In the genomic region with DNA sequence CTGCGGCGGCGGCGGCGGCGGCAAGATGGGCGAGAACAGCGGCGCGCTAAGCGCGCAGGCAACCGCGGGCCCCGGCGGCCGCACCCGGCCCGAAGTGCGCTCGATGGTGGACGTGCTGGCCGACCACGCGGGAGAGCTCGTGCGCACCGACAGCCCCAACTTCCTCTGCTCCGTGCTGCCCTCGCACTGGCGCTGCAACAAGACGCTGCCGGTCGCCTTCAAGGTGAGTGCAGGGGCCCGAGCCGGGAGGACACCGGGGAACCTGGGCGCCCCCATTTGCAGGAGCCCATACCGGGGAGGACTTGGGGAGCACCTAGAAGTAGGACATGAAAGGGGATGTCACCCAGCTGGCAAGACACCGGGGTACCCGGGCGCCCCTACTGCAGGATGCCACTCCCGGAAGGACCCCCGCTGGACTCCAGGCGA, we compare ENCODE assay signal across 8 mouse cellular contexts. TPM values are rescaled to one million over a fixed set of nuclear protein-coding genes. Genes with fewer than 3 reads are reported as not detected.
DNase-seq lines count a peak whose midpoint lies in the region; ATAC-seq and TF ChIP-seq lines count a peak whose summit lies in the region.

No protein-coding gene starts in this region.

- no peak overlapping the region for H3K27ac ChIP-seq in kidney, embryonic 14.5 days (ENCODE audit: low read depth, low read length)
- no peak overlapping the region for H3K27ac ChIP-seq in forebrain, embryonic 11.5 days (ENCODE audit: low read depth, low read length)
- H3K27ac ChIP-seq in lung, postnatal 0 days (ENCODE audit: low read length): no peak overlapping the region
- H3K27ac ChIP-seq in olfactory bulb, adult 2 months (ENCODE audit: insufficient read depth, low read depth, low read length): no peak overlapping the region

- DNase-seq in kidney, adult 8-10 months: no peak
- peak; percentile 73 for DNase-seq in forebrain, embryonic 11.5 days (ENCODE audit: low spot score)
- DNase-seq in lung, postnatal 0 days (ENCODE audit: low spot score): no peak
- DNase-seq in right cerebral cortex, postnatal 36 days (ENCODE audit: low spot score in 2 of 2): no peak
- no peak for DNase-seq in cerebellum, adult 11-12 months

- peak overlapping the region; percentile 28 for H3K9ac ChIP-seq in kidney, embryonic 14.5 days (ENCODE audit: low read depth, low read length)
- H3K9ac ChIP-seq in forebrain, embryonic 11.5 days (ENCODE audit: low read length): no peak overlapping the region
- H3K9ac ChIP-seq in lung, postnatal 0 days (replicated peaks; ENCODE audit: low read depth): no peak overlapping the region

- peaks cover 99% of the 10 kb centered on the region for H3K27me3 ChIP-seq in kidney, embryonic 14.5 days (ENCODE audit: control insufficient read depth, insufficient read depth, low read length)
- peaks cover 99% of the 10 kb centered on the region for H3K27me3 ChIP-seq in forebrain, embryonic 11.5 days (ENCODE audit: control insufficient read depth, insufficient read depth, low read length)
- H3K27me3 ChIP-seq in lung, postnatal 0 days (replicated peaks; ENCODE audit: insufficient read depth, low read length): peaks cover 96% of the 10 kb centered on the region

- peak overlapping the region; percentile 38 for H3K4me3 ChIP-seq in kidney, embryonic 14.5 days (ENCODE audit: low read length)
- H3K4me3 ChIP-seq in forebrain, embryonic 11.5 days (ENCODE audit: low read depth, low read length): peak overlapping the region; percentile 34
- peak overlapping the region; percentile 39 for H3K4me3 ChIP-seq in lung, postnatal 0 days (ENCODE audit: low read depth, low read length)
- H3K4me3 ChIP-seq in olfactory bulb, adult 2 months (ENCODE audit: insufficient read depth, low read depth, low read length): peak overlapping the region; percentile 7; the same call in 1 of the 2 replicates

- WGBS in kidney, embryonic 14.5 days: under 1% methylated on average over 42 of the region's 45 CpGs
- WGBS in forebrain, embryonic 11.5 days: under 1% methylated on average over 36 of the region's 45 CpGs
- WGBS in lung, postnatal 0 days: under 1% methylated on average over 11 of the region's 45 CpGs
- WGBS in olfactory bulb, adult 2 months: under 1% methylated on average over 45 of the region's 45 CpGs

- H3K9me3 ChIP-seq in kidney, embryonic 14.5 days (ENCODE audit: control insufficient read depth, low read length): no peaks in the 10 kb centered on the region
- no peaks in the 10 kb centered on the region for H3K9me3 ChIP-seq in forebrain, embryonic 11.5 days (ENCODE audit: control insufficient read depth, low read length)
- H3K9me3 ChIP-seq in lung, postnatal 0 days (ENCODE audit: low read length): no peaks in the 10 kb centered on the region

- H3K36me3 ChIP-seq in kidney, embryonic 14.5 days (ENCODE audit: control insufficient read depth, insufficient read depth, low read length): no peaks in the 10 kb centered on the region
- H3K36me3 ChIP-seq in forebrain, embryonic 11.5 days (ENCODE audit: control insufficient read depth, insufficient read depth, low read length): no peaks in the 10 kb centered on the region
- no peaks in the 10 kb centered on the region for H3K36me3 ChIP-seq in lung, postnatal 0 days (ENCODE audit: insufficient read depth, low read length)

- H3K4me2 ChIP-seq in kidney, embryonic 14.5 days (replicated peaks; ENCODE audit: low read depth, low read length): peak overlapping the region; percentile 51
- H3K4me2 ChIP-seq in forebrain, embryonic 11.5 days (ENCODE audit: low read depth, low read length, severe bottlenecking): peak overlapping the region; percentile 53; the same call in 1 of the 2 replicates
- H3K4me2 ChIP-seq in lung, postnatal 0 days (replicated peaks; ENCODE audit: low read depth, low read length): peak overlapping the region; percentile 64

- no peak for TF ChIP-seq EP300 in lung, postnatal 0 days (IDR thresholded peaks at IDR 0.05)

- ATAC-seq in kidney, embryonic 14.5 days (ENCODE audit: low FRiP score, low TSS enrichment): no peak
- no peak for ATAC-seq in forebrain, embryonic 11.5 days (replicated peaks; ENCODE audit: low FRiP score)
- peak; percentile 16 for ATAC-seq in inflammation-experienced regulatory T-cells, adult 6 months
- ATAC-seq in lung, postnatal 0 days: peak; percentile 16; the same call in 1 of the 2 replicates

- H3K4me1 ChIP-seq in kidney, embryonic 14.5 days (ENCODE audit: control insufficient read depth, insufficient read depth, low read length): 0 out of 2 replicates have a peak, but pooled peaks cover 5% of the 10 kb centered on the region
- peaks cover 11% of the 10 kb centered on the region; the same call in 1 of the 2 replicates for H3K4me1 ChIP-seq in forebrain, embryonic 11.5 days (replicated peaks; ENCODE audit: control insufficient read depth, insufficient read depth, low read length)
- H3K4me1 ChIP-seq in lung, postnatal 0 days (ENCODE audit: insufficient read depth, low read depth, low read length): no peaks in the 10 kb centered on the region
- H3K4me1 ChIP-seq in olfactory bulb, adult 2 months (ENCODE audit: control insufficient read depth, insufficient read depth, low read length): peaks cover 4% of the 10 kb centered on the region; the same call in 1 of the 2 replicates

- TF ChIP-seq CTCF in lung, postnatal 0 days (IDR thresholded peaks at IDR 0.05): no peak
- TF ChIP-seq CTCF in olfactory bulb, adult 2 months (IDR thresholded peaks at IDR 0.05; ENCODE audit: insufficient read depth, low read depth, low read length): no peak

- no peak for TF ChIP-seq POLR2A in olfactory bulb, adult 2 months (IDR thresholded peaks at IDR 0.05; ENCODE audit: insufficient read depth, low read depth, low read length)

RNA-seq across cellular contexts. Expression of gene Runx3, which starts 32.4 kb away (rescaled TPM):
- 0.11 TPM in 1 of 2 replicates, not detected in the other for polyA plus RNA-seq in kidney, embryonic 14.5 days (2014; fragmentation: Nextera tagmentation; extraction: Ambion mirVana)
- 0.04 and 0.07 TPM in 2 replicates for polyA plus RNA-seq in forebrain, embryonic 11.5 days (2014; fragmentation: Nextera tagmentation; extraction: Ambion mirVana)
- polyA plus RNA-seq in inflammation-experienced regulatory T-cells, adult 6 months (2017; shearing (Covaris generic)): 10 to 100 TPM in 2 of 3 experiments, 1 to 10 TPM in 1; 9.2 to 26.5 (median 11.1) TPM
- polyA plus RNA-seq in lung, postnatal 0 days (2015; fragmentation: Nextera tagmentation; extraction: Ambion mirVana): 0.13 and 0.18 TPM in 2 replicates
- not detected in 2 replicates for polyA plus RNA-seq in olfactory bulb, adult 2 months (2012; ENCODE audit: insufficient read depth, insufficient read length, low replicate concordance, missing spikeins)

Comparison
In these comparisons a context has a peak if more than half of its experiments do, and no peak if none do; other contexts are left out.
1. ATAC-seq: peak in inflammation-experienced regulatory T-cells, adult 6 months (single experiment) and lung, postnatal 0 days (single experiment); none in kidney, embryonic 14.5 days (single experiment) and forebrain, embryonic 11.5 days (single experiment).
2. Peak in every context shown above with its lines, with median percentiles within 50 percentile points of each other: H3K4me2 ChIP-seq and H3K4me3 ChIP-seq.